Mouse (Mus musculus): Measurements from ENCODE around the gene Rapgef5. TPM values are rescaled to one million over a fixed set of nuclear protein-coding genes. Genes with fewer than 3 reads are reported as not detected.

Rapgef5 gene
- total RNA-seq (2021): 10 to 100 TPM; 91.7 to 98.0 TPM
- long read RNA-seq, full-length matches to known transcripts: 2 of 15 reads
- long read RNA-seq, partial matches to known transcripts: 3 of 15 reads
- long read RNA-seq, other reads (novel, unspliced or antisense): 10 of 15 reads

DNA sequence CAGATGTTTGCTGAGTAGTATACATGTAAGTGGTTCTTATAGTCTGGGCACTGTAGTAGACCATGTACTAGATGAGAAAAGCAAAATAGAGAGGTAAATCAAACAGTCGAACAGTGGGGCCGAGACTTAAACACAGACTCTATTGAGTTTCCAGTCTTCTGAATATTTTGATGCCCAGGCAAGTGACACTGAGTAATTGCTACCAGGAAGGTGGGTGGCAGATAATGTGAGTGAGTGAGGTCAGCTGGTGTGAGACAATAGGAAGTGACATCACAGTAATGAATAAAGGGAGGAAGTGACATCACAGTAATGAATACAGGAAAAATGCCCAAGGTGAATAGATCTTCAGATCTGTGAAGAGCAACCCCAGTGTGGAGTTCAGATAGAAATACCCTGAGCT lies at the start of gene Rapgef5:
Rapgef5 (plus strand) TSS at position 301 of the 400 bp plus-strand sequence.
- DNase-seq (ENCODE audit: low spot score in 2 of 2): no peak

DNA sequence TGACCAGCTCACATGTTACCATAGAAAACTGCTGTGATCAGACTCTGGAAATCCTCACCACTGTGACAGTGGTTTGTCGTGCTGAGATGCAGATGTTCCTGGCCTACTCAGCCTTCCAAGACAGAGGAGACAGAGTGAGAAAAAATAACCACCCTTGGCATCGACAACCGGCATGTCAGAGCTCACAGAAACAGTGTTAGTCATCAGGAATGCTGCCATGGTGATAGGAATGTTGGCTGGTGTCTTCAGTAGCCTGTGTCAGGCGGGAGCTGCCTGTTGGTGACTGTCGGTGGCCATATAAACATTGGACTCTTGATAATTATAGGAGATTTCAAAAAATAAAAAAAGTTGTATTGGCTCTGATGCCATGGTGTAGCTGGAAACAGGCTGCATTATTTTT lies 48.0 kb upstream of the Rapgef5 start:
- DNase-seq (ENCODE audit: low spot score in 2 of 2): no peak

DNA sequence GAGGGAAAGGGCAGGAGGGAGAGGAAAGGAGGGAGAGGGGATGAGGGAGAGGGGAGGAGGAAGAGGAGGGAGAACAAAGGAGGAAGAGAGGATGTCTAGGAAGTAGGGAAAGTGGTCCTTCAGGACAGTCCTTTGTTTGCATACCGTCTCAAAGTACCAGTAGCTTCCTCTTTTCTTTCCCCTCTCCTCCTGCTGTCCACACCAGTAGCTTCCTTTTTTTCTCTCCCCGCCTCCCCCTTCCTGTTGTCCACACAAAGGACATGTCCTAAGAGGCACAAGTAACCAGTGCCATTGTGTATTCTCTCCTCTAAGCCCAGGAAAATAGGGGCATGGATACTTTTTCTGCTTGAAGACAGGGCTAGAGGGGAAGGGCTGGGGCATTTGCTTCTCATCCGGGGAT lies 37.3 kb upstream of the Rapgef5 start:
- DNase-seq (ENCODE audit: low spot score in 2 of 2): no peak

DNA sequence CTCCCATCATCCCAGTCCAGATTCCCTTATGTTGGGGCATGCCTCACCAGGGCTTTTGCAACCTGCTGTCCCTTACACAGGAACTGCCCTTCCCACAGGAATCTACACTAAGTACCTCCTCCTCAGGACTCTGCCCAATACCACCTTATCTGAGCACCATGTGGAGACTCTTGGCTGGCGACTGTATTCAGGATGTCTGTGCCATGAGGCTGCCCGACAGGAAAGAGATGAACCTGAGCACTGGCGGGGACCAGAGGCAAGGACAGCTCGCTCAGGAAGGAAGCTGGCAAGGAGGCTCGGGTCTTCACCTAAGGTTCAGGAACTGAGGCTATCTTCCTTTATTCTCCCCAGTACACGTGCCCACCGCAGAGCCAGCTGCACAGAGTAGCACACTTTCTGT lies 36.6 kb upstream of the Rapgef5 start:
- no peak for DNase-seq (ENCODE audit: low spot score in 2 of 2)

DNA sequence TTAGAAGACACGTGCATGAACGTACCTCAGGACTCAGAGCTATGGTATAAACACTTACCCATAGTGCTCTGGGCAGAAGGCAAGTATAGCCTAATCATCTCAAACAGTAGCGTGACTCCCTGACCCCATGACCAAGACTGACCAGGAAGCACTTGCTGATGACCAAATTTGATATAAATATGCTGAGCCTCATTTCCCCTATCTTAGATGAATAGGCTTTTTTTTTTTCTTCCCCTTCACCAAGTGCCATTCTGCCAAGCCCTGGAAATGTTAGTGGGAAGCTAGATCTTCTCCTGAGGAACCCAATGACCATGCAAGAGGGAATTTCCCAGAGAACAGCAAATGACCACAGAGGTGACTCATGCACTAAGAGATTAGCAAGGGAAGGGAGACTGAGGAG lies 35.3 kb upstream of the Rapgef5 start:
- no peak for DNase-seq (ENCODE audit: low spot score in 2 of 2)

DNA sequence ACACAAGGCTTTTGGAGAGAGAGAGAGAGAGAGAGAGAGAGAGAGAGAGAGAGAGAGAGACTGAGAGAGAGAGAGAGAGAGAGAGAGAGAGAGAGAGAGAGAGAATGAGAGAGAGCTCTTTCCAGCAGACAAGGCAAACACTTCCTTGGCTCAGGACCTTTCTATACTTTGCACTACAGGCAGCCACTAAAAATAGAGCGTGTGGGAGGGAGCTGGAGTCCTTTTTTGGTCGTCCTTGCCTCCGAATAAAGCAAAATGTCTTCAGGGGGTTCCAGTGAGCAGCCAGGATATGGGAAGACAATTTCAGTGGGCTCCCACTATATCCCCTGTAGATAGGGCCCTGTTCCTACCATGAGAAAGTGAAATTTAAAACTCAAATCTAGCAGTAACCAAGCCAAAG lies 33.6 kb upstream of the Rapgef5 start:
- DNase-seq (ENCODE audit: low spot score in 2 of 2): no peak

DNA sequence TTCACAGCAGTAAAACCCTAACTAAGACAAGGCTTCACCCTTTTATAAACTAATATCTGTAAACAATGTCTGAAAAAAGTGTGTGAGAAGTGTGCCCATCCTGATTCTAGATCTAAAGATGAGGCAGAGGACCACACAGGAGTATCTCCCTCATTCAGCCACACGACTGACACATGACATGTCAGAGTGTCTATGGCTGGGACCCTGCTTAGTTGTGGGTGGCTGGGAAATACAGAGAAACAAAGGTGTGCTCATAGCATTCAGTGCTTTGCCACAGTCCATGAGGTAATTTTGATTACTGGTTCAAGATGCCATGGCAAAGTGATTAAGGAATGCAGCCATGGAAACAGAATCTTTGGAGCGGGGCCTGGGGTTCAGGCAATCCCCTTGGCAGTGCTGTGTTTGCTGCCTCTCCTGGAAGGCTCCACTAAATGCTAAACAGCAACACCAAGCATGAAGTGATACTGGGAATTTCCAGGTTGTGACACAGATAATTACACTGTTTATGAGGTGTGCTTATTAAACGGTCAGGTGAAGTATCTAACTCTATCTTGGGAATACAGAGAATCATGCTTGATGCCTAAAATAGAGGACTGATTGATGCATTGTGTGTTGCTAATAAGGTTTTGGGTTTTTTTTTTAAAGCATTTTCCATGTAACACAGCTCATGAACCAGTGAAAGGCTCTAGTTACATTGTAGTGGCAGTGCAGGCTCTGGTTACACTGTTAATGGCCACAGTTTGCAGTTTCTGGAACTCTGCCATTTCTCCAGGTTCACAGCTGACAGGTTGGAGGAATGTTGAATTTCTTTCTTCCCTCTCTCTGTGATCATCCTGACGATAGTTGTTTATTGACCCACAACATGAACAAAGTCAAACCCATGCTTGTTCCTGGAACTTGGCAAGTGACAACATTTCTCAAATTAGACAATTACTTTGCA lies 29.9 kb upstream of the Rapgef5 start:
- DNase-seq (ENCODE audit: low spot score in 2 of 2): no peak

DNA sequence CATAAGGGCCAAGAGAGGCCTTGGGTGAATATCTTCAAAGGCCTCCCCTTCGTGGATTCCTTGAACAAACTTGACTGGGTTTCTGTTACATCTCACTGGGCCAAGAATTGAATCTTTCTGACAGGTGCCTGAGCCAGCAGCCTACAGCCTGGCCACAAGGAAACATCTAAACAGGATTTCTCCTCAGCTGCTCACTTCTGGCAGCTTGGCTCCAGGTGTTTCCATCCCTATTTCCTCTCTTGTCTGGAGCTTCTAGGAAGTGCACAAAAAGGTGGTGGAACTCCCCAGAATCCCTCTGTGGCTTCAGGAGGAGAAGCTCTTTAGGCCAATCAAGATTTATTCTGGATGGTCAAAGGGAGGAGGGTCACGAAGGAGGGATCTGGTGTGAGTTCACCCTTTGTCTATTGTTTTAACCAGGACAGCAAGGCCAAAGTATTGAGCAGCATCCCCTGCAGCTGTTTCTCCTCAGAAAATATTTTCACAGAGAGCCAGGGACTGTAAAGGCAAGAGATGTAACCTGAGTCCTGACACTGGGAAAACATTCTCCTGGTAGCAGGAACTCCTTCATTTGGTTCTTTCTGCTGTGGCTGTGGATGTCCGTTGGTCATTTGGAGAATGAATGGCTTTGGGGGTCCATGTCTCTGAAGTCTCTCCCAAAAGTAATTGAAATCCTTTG lies 19.6 kb upstream of the Rapgef5 start:
- no peak for DNase-seq (ENCODE audit: low spot score in 2 of 2)

DNA sequence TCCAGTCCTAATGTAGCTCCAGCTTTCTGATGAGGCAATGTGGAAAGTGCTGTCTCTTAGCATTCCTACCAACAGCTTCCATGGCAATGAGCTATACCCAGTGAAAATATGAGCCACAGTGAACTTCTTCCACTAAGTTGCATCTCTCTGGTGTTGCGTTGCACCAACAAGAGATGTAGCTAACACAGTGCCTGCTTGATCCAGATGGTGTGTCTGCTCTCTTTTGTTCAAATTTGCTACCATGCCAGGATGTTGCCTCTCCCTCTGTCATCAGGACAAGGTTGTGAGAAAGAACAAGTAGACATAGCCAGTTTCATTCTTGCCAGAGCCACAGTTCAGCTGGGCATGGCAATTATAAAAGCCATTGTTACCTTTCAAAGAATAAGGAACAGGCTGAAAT lies 18.9 kb upstream of the Rapgef5 start:
- no peak for DNase-seq (ENCODE audit: low spot score in 2 of 2)

DNA sequence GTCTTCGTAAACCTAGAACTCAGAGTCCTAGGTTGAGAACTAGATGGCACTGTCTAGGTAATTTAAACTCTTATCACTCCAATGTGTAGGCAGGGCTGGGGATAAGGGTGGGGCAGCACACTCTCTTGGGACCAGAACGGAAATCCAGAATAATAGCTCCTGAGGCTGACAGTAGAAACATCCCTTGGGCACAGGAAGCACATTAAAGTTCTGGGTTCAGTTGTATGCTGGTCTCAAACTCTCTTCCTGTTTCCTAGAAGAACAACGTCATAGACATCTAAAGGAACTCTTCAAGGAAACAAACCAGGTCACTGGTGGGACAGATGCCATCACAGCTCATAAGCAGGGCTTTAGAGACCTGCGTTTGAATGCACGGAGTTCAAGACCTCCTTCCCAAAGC lies 17.0 kb upstream of the Rapgef5 start:
- no peak for DNase-seq (ENCODE audit: low spot score in 2 of 2)

DNA sequence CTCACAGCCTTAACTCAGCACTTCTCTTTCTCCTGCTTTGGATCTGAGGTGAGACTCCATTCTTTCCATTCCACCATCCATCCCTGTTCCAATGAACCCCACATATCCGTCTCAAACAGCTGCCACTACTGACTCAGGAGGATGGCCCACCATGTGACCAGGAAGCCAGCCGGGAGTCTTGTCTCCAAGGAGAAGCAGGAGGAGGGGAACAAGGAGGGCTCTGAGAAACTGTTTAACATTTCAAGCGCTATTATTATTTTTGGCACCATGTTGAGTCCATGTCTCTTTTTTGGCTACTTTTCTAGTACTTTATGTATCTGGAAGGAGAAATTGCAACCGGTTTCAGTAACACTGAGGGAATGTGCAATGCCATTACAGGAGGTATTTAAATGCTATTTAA lies 15.1 kb upstream of the Rapgef5 start:
- DNase-seq (ENCODE audit: low spot score in 2 of 2): no peak

DNA sequence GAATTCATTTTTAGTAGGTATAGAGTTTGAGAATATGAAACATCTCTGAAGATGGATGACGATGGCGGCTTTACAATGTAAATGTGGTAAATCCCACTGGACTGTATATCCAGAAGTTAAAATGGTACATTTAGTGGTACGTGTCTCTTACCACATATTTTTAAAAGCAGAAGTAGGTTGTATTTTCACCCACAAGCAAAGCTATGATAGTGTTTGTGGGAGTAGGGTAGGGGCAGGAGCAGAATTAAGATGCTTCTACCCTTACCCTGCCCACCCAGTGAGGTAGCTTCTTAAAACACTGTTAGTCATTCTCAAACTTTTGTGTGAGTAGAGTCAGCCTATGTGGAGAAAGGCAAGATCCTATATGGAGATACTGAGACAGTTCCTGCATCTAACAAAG lies 13.4 kb upstream of the Rapgef5 start:
- DNase-seq (ENCODE audit: low spot score in 2 of 2): no peak

DNA sequence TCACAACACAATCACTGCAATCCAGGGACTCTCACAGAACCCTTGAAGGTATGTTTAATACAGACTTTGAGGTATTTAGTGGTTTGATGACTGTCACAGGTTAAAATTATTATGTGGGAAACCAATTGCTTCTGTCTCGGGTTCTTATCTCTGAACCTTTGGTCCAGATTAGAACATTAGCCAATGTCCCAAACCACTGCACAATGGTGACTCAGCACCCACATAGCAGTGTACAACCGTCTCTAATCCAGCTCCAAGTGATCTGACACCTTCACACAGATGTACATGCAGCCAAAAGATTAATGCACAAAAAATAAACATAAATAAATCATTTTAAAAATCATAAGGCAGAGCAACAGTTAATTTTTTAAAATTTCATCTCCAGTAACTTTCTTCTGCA lies 11.1 kb upstream of the Rapgef5 start:
- no peak for DNase-seq (ENCODE audit: low spot score in 2 of 2)

DNA sequence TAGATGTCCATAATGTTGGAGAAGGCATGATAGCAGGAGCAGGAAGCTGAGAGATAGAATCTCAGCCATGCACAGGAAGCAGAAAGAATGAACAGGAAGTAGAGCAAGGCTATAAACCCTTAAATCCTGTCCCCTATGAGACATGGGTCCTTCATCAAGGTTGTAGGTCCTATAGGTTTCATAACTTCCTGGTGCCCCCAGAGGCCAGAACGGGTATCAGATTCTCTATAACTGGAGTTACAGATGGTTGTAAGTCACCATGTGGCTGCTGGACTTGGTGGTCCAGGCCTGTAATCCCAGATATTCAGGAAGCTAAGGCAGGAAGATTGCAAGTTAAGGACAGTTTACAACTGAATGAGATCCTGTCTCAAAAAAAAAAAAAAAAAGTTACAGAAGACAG lies 8.5 kb upstream of the Rapgef5 start:
- no peak for DNase-seq (ENCODE audit: low spot score in 2 of 2)

DNA sequence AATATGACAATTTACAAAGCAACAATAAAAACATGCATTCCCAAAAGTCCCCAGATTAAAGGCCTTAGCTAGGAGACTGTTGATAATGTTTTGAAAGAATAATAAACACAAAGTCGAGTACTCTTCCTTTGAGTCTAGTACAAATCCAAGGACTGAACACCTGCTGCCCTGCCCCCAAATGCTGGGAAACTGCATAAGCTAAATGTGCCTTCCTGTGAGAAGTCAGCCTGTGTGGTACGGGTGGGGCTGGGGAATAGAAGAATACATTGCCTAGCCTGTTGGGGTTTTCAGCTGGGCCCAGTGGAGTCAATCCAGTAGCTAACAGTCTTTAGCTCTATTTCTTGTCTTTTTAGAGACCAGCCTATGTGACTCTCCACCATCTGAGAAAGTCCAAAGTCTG lies 6.4 kb upstream of the Rapgef5 start:
- DNase-seq (ENCODE audit: low spot score in 2 of 2): no peak

DNA sequence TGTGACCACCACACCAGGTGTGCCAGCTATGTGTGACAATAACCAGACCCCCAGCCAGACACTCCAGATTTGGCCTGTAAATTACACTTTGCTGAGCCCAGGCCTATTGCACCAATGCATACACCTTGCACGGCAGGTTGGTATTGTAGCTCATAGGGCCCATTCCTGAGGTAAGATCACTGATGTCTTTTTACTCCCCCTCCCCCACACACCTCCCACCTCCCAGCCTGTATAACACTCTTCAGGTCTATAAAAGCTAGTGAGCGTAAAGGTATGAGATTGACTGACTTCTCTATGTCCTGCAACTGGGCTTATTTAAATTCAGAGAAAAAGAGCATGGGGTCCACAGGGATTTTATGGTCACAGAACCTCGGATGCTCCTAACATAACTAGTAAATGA lies 3.8 kb upstream of the Rapgef5 start:
- DNase-seq (ENCODE audit: low spot score in 2 of 2): no peak

DNA sequence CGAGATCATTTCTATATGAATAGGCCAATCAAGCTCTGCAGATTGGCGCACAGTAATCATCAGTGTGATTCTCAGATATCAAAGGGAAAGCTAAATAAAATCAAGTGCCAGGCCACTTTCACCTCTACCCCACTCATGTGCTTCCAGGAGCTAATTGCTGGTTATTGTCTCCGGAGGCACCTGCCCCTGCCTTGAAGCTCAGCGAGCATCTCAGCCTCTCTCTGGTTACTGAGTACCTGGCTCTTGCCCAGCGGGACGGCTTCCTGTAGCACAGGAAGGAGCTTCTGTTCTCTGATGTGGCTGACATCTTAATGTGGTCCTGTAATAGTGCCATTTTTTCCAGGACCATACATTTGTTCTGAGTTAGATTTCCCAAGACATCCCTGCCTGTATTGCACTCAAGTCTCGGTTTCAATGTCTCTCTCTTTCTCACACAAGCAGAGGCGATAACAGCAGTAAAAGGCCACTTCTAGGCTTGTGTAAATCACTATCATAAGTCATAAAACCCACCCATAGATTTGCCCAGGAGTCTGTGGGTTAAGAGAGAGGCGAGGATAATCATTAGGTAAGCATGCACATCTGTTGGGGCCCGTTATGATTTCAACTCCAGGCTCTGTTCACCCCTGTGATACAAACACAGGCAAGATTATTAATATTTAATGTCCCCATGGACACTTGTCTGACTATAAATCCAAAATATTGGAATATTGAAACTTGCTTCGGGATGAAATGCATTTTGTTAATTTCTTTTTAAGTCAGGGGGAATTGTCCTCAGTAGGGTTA lies 2.9 kb upstream of the Rapgef5 start:
- no peak for DNase-seq (ENCODE audit: low spot score in 2 of 2)

DNA sequence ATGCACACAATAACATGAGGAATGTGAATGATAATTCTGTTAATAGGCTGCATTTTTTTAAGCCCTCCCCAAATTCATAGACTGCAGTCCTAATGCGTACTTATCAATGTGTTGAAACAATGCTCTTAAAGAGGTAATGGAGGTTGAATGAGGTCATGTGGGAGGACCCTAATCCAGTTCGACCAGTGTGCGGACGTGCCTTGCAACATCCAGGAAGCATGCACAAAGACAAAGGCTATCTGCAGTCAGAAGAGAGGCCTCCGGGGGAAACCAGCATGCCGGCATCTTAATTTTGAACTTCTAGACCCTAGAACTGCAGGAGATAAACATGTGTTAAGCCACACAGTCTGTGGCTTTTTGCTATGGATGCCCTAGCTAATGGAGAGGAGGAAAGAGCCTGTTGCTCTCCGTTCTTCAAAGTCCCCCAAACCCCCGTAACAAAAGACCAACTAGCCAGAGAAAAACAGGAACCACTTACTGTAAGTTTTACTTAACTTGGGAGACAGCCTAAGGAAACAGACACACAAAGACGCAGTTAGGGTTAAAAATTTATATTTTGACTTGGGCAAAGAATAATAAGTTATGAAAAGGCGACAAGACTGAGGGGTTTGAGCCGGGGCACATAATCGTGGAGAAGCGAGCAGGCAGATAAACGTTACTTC lies 1.1 kb downstream of the Rapgef5 start:
- DNase-seq (ENCODE audit: low spot score in 2 of 2): no peak

DNA sequence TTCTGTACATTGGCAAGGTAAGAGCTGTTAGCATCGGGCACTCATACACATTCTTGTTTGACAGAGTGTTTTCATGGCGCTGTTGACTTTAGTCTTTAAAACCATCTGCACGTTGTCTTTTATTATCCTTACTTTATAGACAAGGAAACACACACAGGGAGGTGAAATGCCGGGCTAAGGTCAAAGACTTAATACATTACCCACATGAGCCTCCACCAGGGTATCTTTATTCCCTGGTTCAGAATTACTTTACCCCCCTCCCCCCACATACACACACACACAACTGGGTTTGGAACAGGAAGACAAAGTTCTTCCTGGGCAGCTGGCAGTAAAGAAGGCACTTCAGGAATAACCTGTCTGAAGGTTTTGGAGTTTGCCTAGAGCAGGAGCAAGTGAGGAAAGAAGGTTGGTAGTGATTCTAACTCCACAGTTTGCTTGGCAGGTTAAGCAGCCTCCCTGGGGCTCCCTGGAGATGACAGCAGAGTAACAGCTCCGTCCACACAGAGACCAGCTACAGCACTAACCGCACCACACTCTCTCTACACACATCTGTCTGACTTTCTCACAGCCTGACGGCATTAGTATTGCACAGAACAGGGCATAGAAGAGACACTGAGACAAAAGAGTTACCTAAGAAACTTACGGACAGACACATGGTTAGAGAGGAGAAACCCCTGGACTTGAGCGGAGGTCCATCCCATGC lies 8.2 kb downstream of the Rapgef5 start:
- no peak for DNase-seq (ENCODE audit: low spot score in 2 of 2)

DNA sequence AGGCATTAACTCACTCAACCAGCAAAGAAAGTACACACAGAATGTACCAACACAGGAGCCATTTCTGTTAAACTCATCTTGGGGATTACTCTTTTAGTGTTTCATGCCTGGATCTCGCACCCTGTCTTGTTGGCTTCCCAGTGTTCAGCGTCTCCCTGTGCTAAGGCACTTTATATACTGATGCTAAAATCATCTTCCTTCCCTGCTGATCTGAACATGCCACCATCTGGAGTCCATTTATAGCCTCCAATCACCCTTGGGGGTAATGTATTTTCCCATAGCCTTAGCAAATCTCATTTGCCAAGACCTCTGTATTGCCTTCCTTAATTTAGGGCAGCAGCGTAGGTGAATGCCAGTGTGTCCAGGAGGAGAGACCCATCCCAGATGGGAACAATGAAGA lies 11.6 kb downstream of the Rapgef5 start:
- DNase-seq (ENCODE audit: low spot score in 2 of 2): no peak

Data from layer of hippocampus, postnatal 10 days (tissue).